8 mouse cellular contexts compared by ENCODE assay signal in genomic region chr3:152749461-152749871, GRCm38 (mm10). TPM values are rescaled to one million over a fixed set of nuclear protein-coding genes. Genes with fewer than 3 reads are reported as not detected.
DNase-seq lines count a peak whose midpoint lies in the region; ATAC-seq and TF ChIP-seq lines count a peak whose summit lies in the region.
"Had no signal": no experiment of that assay in that cellular context is flagged by ENCODE, and none has a peak within 500 bp of the region (broad histone marks: within the 10 kb centered on the region; RNA-seq: fewer than 3 reads in every experiment).

No protein-coding gene starts in this region.

- no peaks in the 10 kb centered on the region for H3K4me1 ChIP-seq in ES-E14 (ENCODE audit: control insufficient read depth in 2 of 2, insufficient read depth in 2 of 2, low read length in 2 of 2, poor library complexity in 1 of 2)
- no peaks in the 10 kb centered on the region for H3K4me1 ChIP-seq in neural tube, embryonic 15.5 days
- H3K4me1 ChIP-seq: neural tube, embryonic 13.5 days had no signal

- ATAC-seq in neural tube, embryonic 15.5 days (ENCODE audit: low FRiP score): peak; percentile 48; the same call in 1 of the 2 replicates

- no peaks in the 10 kb centered on the region for H3K27me3 ChIP-seq in neural tube, embryonic 15.5 days (replicated peaks)
- H3K27me3 ChIP-seq: neural tube, embryonic 13.5 days had no signal

- no peak overlapping the region for H3K9ac ChIP-seq in ES-E14 (ENCODE audit: insufficient read depth, low read depth, low read length, poor library complexity, severe bottlenecking)
- H3K9ac ChIP-seq in neural tube, embryonic 15.5 days (replicated peaks): no peak overlapping the region
- H3K9ac ChIP-seq: neural tube, embryonic 13.5 days had no signal

- no peak overlapping the region for H3K4me2 ChIP-seq in neural tube, embryonic 15.5 days
- H3K4me2 ChIP-seq: neural tube, embryonic 13.5 days had no signal

- in situ Hi-C loops in ES-E14 (cut with MboI; ENCODE audit: low sequenced_read_pairs in 2 of 2, unreplicated experiment in 2 of 2): no loop called here

- 37% methylated on average over 3 of the region's 3 CpGs for WGBS in neural tube, embryonic 15.5 days

- H3K9me3 ChIP-seq in ES-E14 (ENCODE audit: control insufficient read depth, insufficient read depth, low read depth, low read length): no peaks in the 10 kb centered on the region
- H3K9me3 ChIP-seq in neural tube, embryonic 15.5 days (replicated peaks): no peaks in the 10 kb centered on the region
- H3K9me3 ChIP-seq: neural tube, embryonic 13.5 days had no signal

- H3K36me3 ChIP-seq in ES-E14 (ENCODE audit: control insufficient read depth, insufficient read depth, low read length, poor library complexity, severe bottlenecking): peaks cover 6% of the 10 kb centered on the region
- peaks cover 7% of the 10 kb centered on the region; the same call in 1 of the 2 replicates for H3K36me3 ChIP-seq in neural tube, embryonic 15.5 days

- no peak overlapping the region for H3K27ac ChIP-seq in layer of hippocampus, adult 2 months
- no peak overlapping the region for H3K27ac ChIP-seq in ES-E14 (ENCODE audit: insufficient read depth, low read depth, low read length, poor library complexity, severe bottlenecking)
- no peak overlapping the region for H3K27ac ChIP-seq in neural tube, embryonic 15.5 days (replicated peaks)
- H3K27ac ChIP-seq: neural tube, embryonic 13.5 days had no signal

- DNase-seq in layer of hippocampus, adult 2 months (ENCODE audit: low spot score in 2 of 2): peak in 1 of 2 experiments; percentile 68
- no peak for DNase-seq in layer of hippocampus, postnatal 36 days
- no peak for DNase-seq in ES-E14 (ENCODE audit: low read depth, low spot score)
- peak; percentile 75 for DNase-seq in adipocyte (ENCODE audit: low spot score)
- DNase-seq in heart, postnatal 4 days: peak; percentile 31
- no peak for DNase-seq in frontal cortex, postnatal 10 days (ENCODE audit: low spot score in 2 of 2)

- TF ChIP-seq CTCF in layer of hippocampus, adult 2 months (conservative IDR thresholded peaks at IDR 0.05): peak; percentile 94

- H3K4me3 ChIP-seq in layer of hippocampus, adult 2 months: no peak overlapping the region
- H3K4me3 ChIP-seq in ES-E14 (ENCODE audit: insufficient read depth in 1 of 2, low read depth in 1 of 2, low read length in 2 of 2, poor library complexity in 1 of 2, severe bottlenecking in 1 of 2): no peak overlapping the region
- H3K4me3 ChIP-seq in neural tube, embryonic 15.5 days (replicated peaks): no peak overlapping the region
- H3K4me3 ChIP-seq: neural tube, embryonic 13.5 days had no signal

TF ChIP-seq in ES-E14, 5 proteins besides CTCF, POLR2A, EP300 and RAD21:
- TF ChIP-seq CHD2 (IDR thresholded peaks at IDR 0.05; ENCODE audit: low read depth, low read length) (no peak), ZC3H11A (IDR thresholded peaks at IDR 0.05; ENCODE audit: borderline replicate concordance, low read depth, low read length) (peak; percentile 35; the same call in 1 of the 2 replicates)

RNA-seq across cellular contexts. Expression of gene Pigk, which starts 35.6 kb away (rescaled TPM):
- 10 to 100 TPM; 46.1 to 48.3 TPM for total RNA-seq in layer of hippocampus, adult 2 months (2021)
- total RNA-seq in layer of hippocampus, postnatal 36 days (2021): 10 to 100 TPM; 44.2 to 48.7 TPM
- 43.4 and 44.6 TPM in 2 replicates for total RNA-seq in ES-E14 (2012; rRNA removed)
- 10 to 100 TPM; 32.4 to 35.8 TPM for total RNA-seq in heart, postnatal 4 days (2021)
- polyA plus RNA-seq in neural tube, embryonic 15.5 days (2015; fragmentation: Nextera tagmentation; extraction: Ambion mirVana): 47.2 and 56.7 TPM in 2 replicates

Comparison
In these comparisons a context has a peak if more than half of its experiments do, and no peak if none do; other contexts are left out.
1. DNase-seq: peak in adipocyte (single experiment) and heart, postnatal 4 days (single experiment); none in layer of hippocampus, postnatal 36 days (0 of 2), ES-E14 (single experiment) and frontal cortex, postnatal 10 days (0 of 2).